Mouse (Mus musculus) heart, postnatal 36 days (tissue): ENCODE data around the gene Gltp. TPM values are rescaled to one million over a fixed set of nuclear protein-coding genes. Genes with fewer than 3 reads are reported as not detected.

Experiments
- DNase-seq, 2 experiments: peaks; one replicate each; pipeline ENCODE4 v3.0.0; 2021 to 2022
- intact Hi-C: fragments of 180-260 bp; cut with DNase I; formaldehyde crosslinking; loops from one replicate; pipeline ENCODE4 v1.15.1; 2025
- total RNA-seq, 2 experiments: library from RNA; stranded (reverse); gene quantifications; 2 replicates each; pipeline ENCODE4 v1.2.3; 2021

Gltp gene
- total RNA-seq, result 10 to 100 TPM; 16.0 to 17.2 TPM

DNA sequence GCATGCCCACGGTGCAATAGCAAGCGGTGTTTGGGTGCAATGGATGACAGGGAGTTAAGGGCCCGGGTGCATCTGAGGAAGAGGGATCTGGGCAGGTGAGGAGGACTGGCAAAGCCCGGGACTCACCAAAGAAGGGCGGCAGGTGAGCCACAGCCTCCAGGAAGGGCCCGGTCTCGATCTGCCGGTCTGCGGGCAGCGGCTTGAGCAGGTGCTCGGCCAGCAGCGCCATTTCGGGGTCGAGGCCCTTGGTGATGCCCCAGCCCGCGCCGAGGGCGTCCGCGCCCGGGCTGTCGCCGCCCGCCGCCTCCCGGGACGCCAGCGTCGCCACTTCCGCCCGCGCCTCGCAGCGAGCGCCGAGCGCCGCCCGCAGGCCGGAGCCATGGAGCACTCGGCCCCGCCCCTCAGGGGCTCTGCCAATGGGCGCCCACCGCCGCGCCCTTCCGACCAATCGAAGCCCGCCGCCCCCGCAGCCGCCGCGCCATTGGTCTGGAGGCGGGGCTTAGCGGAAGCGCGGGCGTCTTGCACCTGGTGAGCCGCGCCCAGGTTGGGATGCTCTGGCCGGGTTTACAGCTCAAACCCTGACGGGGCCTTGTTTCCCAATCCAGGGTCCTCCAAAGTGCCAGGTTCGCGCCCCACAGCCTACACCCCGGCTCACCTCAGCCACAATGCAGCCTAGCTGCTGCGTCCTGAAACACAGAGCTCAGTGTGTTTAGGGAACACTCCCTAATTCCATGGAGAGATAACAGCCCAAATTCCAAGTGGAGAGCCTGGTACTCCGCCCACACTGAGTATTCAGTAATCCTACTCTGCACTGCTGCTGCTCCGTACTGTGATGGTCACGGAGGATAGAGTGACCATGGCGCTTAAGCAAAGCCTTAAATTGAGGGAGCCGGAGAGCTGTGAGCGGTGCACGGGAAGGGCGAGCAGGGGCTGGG is at the start of gene Gltp:
Gene Gltp (minus strand): TSS at position 352 of the 935 bp plus-strand sequence.
- intact Hi-C loops, result loop anchor here (2.0 kb wide), 1 partner anchor 22 kb away; no protein-coding TSS in a partner anchor
- peak; percentile 90 to 91 for DNase-seq

GRCm38 (mm10) chr5:114738707-114739241 is 48.0 kb upstream of the Gltp start:
- peak; percentile 65 to 68 for DNase-seq
- intact Hi-C loops, result loop anchor here (2.0 kb wide), 2 partner anchors 30 to 32 kb away; no protein-coding TSS in a partner anchor

- intact Hi-C loops, result no loop called here
- no peak for DNase-seq
Observed at GRCm38 (mm10) chr5:114737090-114737887, 46.5 kb upstream of the Gltp start.

DNA sequence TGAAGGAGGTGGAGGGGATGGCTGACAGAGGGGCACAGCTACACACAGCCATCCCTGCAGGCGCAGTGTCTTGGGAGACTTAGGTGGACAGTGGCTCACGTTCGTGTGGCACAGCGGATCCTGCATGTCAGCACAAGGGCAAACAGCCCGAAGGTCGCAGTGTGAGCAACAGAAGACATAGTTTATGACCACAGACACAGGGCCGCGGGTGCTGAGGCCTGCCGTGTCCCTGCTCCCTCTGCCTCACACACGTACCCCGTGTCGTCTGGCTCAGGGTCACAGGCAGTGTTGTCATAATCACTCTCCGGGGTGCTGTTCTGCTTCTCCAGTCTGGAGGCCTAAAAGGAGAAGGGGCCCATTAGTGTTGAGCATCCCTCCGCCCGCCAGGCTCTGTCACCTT is 42.8 kb upstream of the Gltp start:
- intact Hi-C loops, result no loop called here
- DNase-seq, result no peak

- intact Hi-C loops, result no loop called here
- no peak for DNase-seq
Observed at GRCm38 (mm10) chr5:114731969-114732368, 41.2 kb upstream of the Gltp start.

- intact Hi-C loops, result no loop called here
- DNase-seq, result no peak
Observed at GRCm38 (mm10) chr5:114731498-114731897, 40.7 kb upstream of the Gltp start.

DNA sequence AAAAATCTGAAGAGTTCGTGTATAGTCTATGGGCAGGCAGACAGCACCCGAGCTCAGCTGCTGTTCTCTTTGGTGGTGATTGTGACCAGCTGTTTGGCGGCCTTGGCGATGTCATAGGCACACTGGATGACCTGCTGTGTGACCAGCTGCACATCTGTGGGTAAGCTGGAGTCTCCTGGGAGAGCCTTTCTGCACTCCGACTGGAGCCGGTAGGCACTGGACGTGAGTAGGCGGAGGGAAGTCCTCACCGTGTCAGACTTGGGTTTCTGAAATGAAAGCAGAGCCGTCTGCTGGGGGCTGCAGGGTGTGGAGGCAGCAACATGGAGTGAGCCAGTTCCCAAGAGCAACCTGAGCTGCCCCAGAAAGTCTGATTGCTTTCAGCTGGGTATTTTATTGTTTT is 39.3 kb upstream of the Gltp start:
- intact Hi-C loops, result no loop called here
- no peak for DNase-seq

- peak; percentile 29 to 33 for DNase-seq
- intact Hi-C loops, result no loop called here
Observed at GRCm38 (mm10) chr5:114728160-114728559, 37.4 kb upstream of the Gltp start.

DNA sequence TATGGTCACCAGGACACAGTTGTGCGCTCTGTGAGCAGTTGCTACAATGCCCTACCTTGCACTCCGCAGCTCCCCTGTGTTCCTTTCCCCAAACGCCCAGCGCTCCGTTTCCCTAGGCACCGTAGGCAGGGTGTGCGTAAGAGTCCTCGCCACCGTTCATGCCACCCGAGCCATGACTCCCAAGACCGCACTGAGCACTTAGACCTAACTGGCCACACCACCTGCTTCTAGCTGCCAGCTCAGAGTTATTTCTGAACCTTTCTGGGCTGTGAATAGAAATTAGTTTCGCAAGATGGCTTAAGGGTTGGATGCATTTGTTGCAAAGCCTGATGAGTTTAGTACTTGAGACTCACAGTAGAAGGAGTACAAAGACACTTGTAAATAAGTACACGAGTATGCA is 32.1 kb upstream of the Gltp start:
- intact Hi-C loops, result no loop called here
- no peak for DNase-seq

- DNase-seq, result no peak
- intact Hi-C loops, result no loop called here
Observed at GRCm38 (mm10) chr5:114721969-114722368, 31.2 kb upstream of the Gltp start.

DNA sequence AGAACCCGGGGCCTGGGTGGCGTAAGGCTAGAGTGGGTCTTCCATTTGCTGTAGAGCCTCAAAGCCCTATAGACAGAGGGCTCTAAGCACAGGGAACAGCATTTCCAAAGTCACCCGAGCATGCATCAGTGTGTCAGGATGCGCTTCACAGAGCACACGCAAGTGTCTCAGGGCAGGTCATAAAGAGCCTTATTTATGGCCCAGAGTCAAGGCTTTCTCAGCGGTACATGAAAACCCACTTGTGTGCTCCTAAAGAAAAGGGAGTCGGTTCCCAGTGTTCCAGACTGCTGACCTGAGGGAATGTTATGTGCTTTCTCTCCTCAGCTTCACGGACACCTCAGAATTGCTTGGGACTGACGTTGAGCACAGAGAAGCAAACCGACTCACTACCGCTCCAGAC is 30.0 kb upstream of the Gltp start:
- intact Hi-C loops, result no loop called here
- DNase-seq, result no peak

GRCm38 (mm10) chr5:114719928-114720270 is 29.1 kb upstream of the Gltp start:
- intact Hi-C loops, result no loop called here

DNA sequence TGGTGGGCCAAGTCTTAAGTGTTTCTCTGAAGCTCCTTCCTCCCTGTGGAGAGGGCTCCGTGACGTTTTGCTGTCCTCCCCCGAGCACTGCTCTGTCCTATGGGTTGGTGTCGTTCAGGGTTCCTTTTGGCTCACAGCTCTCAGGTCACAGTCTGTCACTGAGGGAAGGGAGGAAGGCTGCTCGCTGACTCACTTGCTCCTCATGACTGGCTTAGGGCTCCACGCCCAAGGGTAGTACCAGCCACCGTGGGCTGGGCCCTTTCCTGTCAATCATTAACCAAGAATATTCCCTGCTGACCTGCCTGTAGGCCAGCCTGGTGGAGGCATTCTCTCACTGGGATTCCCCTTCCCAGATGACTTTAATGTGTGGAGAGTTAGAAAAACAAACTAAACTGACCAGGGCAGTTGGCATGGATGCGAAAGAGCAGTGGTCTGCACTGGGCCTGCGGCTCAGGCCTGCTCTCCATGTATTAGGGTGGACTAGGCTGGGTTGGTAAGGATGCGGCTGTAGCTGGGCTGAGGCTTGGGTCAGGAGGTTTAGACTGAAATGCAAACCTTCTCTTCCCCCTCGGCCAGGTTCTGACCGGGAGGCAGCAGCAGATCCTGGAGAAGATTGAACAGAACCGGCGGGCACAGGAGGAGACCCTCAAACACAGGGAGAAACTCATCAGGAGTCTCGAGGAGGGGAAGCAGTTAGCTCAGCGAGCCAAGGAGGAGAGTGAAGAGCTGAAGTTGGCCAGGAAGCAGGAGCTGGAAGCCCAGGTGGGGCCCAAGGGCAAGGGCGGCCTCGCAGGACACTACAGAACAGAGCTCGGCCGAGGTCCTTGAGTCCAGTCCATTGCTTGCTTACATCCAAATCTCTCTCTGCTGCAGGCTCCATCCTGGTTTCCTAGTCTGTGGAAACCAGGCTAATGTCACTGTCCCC is 28.5 kb upstream of the Gltp start:
- intact Hi-C loops, result no loop called here
- no peak for DNase-seq

More at GRCm38 (mm10) chr5:114719928-114720270, 29.1 kb upstream of the Gltp start:
- no peak for DNase-seq

- intact Hi-C loops, result no loop called here
- no peak for DNase-seq
Observed at GRCm38 (mm10) chr5:114718483-114718882, 27.7 kb upstream of the Gltp start.

GRCm38 (mm10) chr5:114717937-114718336 is 27.2 kb upstream of the Gltp start:
- intact Hi-C loops, result no loop called here
- DNase-seq, result no peak

DNA sequence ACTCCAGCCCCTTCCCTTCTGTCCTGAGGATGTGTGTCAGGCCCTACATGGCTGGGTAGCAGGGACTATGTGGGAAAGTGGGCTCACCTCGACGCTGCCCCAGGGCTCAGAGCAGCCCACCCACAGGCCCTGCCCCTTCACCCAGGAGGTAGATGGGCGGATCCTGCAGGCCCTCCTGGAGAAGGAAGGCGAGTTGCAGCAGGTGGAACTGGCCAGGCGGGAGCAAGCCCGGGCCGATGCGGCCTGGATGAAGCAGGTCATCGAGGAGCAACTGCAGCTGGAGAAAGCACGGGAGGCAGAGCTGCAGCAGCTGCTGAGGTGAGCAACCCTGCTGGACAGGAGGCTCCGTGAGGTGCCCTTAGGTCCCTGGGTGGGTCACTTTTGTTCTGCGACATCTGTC is 26.5 kb upstream of the Gltp start:
- intact Hi-C loops, result no loop called here

GRCm38 (mm10) chr5:114714551-114714950 is 23.8 kb upstream of the Gltp start:
- no peak for DNase-seq
- intact Hi-C loops, result loop anchor here (5.0 kb wide), 1 partner anchor 38 kb away; no protein-coding TSS in a partner anchor

More for the DNA sequence above, 26.5 kb upstream of the Gltp start:
- no peak for DNase-seq

DNA sequence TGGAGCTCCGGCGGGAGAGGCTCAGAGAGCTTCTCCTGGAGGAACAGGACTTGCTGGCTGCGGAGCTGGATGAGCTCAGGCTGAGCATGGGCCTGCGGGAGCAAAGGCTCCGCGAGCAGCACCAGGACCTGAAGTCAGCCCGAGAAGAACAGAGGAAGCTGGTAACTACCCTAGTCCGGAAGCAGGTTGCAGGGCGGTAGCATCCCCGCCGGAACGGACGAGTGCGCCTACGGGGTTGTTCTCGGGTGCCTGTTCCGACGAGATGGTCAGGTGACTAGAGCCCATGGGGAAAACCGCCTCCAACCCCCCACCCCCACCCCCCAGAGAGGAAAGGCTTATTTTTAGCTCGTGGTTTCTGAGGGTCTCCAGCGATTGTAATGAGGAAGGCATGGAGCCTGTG is 18.6 kb upstream of the Gltp start:
- DNase-seq, result no peak
- intact Hi-C loops, result loop anchor here (2.0 to 5.0 kb wide), 3 partner anchors 29 to 148 kb away; partner anchors contain the start of genes Ankrd13a and Gm9936

DNA sequence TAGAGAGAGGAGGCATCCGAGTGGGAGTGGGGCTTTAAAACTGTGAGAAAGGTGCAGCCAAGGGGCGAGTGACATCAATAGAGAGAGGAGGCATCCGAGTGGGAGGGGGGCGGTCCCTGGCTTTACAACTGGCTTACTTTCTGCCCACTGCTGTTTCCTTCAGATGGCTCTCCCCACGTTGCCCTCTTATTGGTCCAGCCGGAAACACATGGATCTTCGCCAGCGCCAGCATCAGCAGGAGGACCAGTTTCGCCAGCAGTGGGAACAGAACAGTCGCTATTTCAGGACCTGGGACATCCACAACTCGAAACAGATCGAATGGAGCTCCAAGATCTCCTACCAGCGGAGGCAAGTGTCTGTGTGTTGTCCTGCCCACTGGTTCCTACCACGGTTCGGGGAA is 17.7 kb upstream of the Gltp start:
- intact Hi-C loops, result loop anchor here (1.0 to 5.0 kb wide), 4 partner anchors 30 to 149 kb away; partner anchors contain the start of genes Ankrd13a and Gm9936
- DNase-seq, result no peak
